Mouse (Mus musculus) retina, postnatal 7 days (tissue): ENCODE results near the gene Psmc1.

Experiments used
- DNase-seq: peaks from one replicate; pipeline ENCODE4 v3.0.0-alpha.2; 2012; ENCODE audit warnings: low read depth, low spot score

The Psmc1 gene

DNA sequence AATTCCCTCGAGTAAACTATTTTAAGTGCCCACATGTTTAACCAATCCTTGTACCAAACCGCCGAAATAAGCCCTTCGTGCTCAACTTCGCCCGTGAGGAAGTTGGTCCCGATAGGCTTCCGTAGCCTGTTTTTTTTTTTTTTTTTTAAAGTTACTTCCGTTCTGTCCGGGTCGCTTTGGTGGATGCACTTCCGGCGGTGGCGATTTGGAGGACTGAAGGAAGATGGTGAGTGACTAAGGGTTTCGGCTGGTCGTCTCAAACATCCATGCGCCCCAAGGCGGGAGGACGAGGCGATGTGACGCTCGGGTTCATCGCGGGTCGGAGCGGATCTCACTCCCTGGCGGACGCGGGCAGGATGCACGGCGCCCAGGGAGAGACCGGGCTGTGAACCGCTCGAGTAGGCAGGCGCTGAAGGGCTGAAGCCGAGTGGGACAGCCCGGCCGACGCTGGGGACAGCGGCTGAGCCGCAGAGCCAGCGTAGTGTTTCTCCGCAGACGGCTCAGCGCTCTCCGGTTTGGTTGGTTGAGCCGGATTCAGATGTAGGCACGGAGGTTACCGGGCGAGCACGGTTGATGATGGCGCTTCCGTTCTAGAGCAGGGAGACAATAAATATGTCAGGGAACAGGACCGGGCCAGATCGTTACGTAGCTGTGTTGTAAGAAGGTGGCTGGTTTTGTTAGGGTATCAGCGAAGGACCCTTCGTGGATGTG is at the start of gene Psmc1:
Psmc1 (plus strand) TSS at position 169 of the 711 bp plus-strand sequence.
- DNase-seq: peak; percentile 86

GRCm38 (mm10) chr12:100061071-100061470 is 48.9 kb upstream of the Psmc1 start:
- no peak for DNase-seq

- no peak for DNase-seq
Observed at GRCm38 (mm10) chr12:100061826-100062225, 48.1 kb upstream of the Psmc1 start.

DNA sequence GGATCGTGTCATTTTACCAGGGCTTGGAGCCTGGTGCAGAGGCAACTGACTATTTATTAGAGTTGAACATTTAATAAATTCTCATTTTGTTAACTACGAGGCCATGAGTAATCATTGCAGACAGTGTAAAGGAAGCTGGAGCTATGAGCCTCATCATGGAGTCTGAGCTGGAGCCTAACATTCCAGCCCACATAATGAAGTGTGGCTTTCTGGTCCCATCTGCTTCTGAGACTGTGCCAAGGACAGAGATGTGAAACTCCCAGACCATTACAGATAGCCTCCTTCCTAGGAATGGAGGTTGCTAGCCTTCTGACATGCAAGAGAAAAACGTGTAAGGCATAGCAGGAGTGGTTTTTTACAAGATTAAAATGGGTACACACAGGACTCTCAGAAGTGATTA is 47.4 kb upstream of the Psmc1 start:
- DNase-seq: no peak

DNA sequence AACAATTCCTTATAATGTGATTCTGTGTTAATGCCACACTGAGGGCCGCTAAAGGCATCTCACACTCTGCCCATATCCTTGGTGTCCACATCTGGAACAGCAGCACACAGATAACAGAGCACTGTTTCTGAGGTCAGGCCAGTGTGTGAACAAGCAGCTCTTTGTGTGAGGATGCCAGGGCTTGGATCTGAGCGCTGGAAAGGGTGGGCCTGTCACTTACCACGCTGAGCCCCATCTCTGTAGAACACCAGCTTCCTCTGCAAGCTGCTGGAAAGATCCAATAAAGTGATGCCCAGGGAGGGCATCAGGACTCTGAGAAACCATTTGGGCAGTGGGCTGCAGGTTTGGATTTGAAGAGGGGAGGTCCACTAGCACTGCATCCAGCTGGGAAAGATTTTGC is 44.8 kb upstream of the Psmc1 start:
- no peak for DNase-seq

- no peak for DNase-seq
Observed at GRCm38 (mm10) chr12:100067477-100067876, 42.5 kb upstream of the Psmc1 start.

DNA sequence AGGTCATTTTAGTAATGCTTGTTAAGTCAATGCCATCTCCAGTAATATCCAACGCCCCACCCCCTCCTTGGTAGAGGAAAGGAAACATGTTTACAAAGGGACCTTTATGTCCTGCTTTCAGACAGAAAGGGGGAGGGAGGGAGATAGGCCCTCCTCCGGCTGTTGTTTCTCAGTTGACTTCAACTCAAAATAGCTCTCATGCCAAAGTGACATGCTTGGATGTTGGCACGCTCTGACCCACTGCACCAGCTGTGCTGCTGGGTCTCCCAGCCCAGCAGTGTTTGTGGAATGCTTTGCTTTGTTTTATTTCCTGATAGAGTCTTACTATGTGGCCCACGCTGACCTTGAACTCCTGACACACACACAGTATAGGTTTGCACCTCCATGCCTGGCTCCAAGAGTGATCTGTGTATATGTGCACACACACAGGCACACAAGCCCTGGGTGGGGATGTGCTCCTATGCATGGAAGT is 36.7 kb upstream of the Psmc1 start:
- no peak for DNase-seq

DNA sequence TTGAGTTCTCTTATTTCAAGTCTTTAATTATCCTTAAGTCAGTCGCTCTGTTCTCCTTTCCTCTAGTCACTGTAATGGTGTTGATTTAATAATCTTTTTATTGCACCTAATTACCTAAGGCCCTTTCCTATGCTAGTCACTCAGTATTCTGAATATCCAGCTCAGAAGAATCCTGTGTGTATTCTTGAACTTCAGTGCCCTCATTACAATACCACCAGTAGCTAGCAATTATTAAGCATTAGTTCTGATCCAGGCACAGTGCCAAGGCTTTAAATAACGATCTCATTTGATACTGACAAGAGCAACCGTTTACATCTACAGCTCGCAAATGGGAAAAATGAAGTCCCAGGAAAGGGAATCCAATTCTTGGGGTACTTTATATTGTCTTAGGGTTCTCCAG is 34.2 kb upstream of the Psmc1 start:
- peak; percentile 9 for DNase-seq

DNA sequence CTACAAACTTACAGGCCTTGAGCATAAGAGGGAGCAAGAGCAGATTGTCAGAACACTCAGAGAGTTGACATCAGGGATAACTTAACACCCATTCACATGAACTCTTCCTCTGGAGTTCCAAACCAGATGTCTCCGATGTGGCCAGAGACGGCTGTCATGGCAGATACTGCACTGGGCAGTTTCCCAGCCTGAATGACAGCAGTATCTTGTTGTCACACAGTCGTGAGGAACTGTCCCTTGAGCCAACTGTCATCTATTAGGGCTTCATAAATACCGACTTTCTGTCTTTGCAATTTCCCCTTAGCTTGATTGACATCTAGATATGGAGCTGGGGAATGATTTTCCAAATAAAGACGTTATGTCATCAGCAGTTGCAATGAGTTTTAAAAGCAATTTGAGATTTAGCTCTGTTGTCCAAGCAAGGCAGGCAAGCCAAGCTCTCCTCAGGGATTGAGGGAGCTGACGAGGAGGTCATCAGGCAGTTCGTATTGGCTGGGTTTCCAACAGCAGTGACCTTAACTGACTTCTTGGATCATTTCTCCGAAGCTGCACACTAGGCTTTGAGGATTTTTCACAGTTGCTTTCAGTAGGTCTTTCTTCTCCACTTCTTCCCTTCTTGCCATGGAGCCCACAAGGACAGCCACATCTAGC is 30.2 kb upstream of the Psmc1 start:
- no peak for DNase-seq

DNA sequence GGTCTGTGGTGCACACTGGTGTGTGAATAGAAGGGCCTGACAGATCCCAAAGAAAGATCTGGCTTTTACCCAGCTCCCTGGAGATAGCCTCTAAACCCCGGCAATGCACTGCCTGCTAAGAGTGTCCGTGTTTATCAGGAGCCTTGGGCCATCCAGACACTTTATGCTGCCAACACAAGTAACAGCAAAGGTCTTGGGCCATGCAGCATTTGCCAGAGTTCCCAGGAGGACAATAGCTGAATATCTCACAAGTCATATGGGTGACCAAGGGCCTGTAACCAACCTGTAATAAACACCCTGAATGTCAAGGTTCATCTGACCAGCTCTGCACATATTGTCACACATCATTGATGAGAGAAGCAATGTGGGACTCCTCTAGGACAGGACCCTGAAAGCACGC is 21.9 kb upstream of the Psmc1 start:
- DNase-seq: no peak

GRCm38 (mm10) chr12:100089265-100089664 is 20.7 kb upstream of the Psmc1 start:
- no peak for DNase-seq

- no peak for DNase-seq
Observed at GRCm38 (mm10) chr12:100090750-100091149, 19.2 kb upstream of the Psmc1 start.

DNA sequence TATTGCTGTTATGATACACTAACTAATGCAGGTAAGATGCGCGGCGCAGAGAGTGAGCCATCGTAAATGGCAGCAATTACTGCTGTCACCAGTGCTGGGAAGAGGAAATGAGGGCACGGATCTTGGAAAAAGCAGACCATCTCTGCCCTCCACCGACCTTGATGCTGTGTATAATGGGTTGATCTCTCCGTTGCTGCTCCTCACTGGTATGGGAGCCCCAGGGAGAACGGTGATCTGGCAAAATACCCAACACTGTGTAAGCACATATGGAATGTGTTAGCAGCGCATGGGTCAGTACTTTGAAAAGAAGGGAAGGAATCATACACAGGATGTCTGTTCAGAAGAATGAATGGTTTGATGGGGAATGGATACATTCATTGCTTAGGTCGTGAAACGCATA is 16.9 kb upstream of the Psmc1 start:
- no peak for DNase-seq

GRCm38 (mm10) chr12:100099971-100100706 is 9.8 kb upstream of the Psmc1 start:
- no peak for DNase-seq

DNA sequence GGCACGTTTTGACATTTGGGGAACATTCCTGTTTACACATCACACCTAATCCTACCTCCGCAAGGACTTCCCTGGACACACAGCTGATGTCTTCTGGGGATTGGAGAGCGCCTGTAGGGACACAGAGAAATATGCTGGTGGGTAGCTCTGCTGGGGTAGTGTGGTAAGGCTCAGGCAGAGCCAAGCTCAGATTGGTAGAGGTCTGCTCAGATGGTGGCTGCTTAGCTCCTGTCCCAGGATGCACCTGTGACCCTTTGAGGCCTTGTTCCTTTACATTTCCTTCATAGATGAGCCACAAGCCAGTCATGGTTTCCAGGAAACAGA is 9.3 kb upstream of the Psmc1 start:
- DNase-seq: no peak

DNA sequence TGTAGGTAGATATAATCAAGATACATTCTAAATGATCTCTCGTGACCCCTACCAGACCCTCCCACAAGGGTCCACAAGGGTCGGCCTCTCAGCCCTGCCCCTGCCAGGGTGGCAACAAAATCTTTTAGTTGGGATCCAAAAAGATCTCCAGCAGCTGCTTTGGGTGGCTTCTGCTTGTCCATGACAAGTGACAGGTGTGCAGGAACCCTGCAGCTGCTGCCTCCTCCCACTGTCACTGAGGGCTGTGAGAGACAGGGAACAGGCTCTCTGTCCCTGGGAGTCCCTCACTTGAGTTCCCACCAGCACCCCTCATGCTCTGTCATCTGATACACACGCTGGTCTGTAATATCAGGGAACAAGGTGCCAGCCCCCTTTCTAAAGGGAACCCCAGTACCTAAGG is 8.3 kb upstream of the Psmc1 start:
- DNase-seq: no peak

DNA sequence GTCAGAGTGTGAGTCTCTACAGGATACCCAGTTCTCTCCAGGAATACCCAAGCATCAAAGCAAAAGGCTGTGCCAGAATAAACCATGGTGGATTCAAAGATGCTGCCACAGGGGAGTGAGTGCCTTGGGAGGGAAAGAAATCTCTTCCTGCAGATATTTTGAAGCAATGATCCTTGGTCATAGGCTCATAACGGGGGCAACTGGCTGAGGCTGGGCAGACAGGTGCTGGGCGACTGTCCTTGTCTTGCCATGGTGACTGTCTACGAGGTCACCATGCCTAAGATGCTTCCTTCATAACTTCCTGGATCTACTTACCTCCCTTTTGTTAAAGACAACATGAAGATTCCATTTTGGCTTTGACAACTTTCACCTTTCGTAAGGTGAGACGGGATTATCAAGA is 5.4 kb upstream of the Psmc1 start:
- no peak for DNase-seq

GRCm38 (mm10) chr12:100106275-100106895 is 3.6 kb upstream of the Psmc1 start:
- peak; percentile 62 for DNase-seq

DNA sequence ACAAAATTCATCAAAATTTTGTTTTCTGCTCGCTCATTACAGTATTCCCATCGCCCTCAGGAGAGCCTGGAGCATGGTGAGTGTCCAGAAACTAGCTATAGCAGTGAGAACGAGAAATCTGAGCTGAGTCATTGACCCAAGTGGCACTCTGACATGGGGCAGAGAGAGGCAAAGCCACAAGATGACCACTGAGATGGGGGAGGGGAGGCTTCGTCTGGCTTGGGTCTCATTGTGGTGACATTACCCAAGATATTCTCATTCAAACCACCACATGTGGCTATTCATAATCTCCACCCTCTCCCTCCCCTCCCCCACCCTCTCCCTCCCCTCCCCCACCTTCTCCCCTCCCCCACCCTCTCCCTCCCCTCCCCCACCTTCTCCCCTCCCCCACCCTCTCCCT is 2.5 kb upstream of the Psmc1 start:
- DNase-seq: no peak

GRCm38 (mm10) chr12:100115982-100116381 is 6.0 kb downstream of the Psmc1 start:
- DNase-seq: no peak

DNA sequence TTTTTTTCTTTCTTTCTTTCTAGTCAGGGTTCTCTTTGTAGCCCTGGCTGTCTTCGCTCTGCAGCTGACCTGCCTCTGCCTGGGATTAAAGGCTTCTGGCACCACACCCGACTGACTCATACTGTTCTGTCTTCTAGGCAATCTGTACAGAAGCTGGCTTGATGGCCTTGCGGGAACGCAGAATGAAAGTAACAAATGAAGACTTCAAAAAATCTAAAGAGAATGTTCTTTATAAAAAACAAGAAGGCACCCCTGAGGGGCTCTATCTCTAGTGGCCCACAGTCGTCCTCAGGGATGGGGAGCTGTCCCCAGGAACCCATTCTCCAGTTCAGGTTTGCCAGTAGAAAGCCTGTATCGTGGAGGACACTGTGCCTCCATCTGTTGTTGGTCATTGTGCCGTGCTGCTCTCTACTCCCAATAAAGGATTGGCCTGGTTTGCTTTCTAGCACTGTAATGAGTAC is 13.0 kb downstream of the Psmc1 start:
- DNase-seq: no peak

DNA sequence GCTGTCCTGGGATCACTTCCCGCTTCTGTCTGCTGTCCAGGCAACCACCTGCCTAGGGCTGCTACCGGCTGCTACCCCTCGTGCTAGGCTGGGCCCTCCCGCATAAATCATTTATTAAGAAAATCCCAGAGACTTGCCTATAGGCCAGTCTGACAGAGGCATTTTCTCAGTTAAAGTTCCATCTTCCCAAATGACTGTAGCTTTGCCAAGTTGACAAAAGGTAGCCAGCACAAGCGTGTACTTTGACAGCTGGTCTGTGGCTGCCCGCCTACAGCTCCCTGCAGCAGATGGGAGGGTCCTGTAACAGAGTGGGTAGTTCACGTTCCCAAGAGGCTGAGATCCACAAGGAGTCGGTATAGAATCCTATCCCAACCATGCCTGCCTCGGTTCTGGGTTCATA is 13.5 kb downstream of the Psmc1 start:
- DNase-seq: no peak
